In genomic region chr11:95086229-95086628, GRCm38 (mm10) we compare ENCODE assay signal across 20 mouse cellular contexts. TPM values are rescaled to one million over a fixed set of nuclear protein-coding genes. Genes with fewer than 3 reads are reported as not detected.
DNase-seq lines count a peak whose midpoint lies in the region; TF ChIP-seq lines count a peak whose summit lies in the region.
"Had no signal": no experiment of that assay in that cellular context is flagged by ENCODE, and none has a peak within 500 bp of the region (broad histone marks: within the 10 kb centered on the region; RNA-seq: fewer than 3 reads in every experiment).

No protein-coding gene starts in this region.

- no peak for TF ChIP-seq CTCF in kidney, adult 2 months (conservative IDR thresholded peaks at IDR 0.05; ENCODE audit: insufficient read depth, insufficient read length, low read depth, low read length)
- TF ChIP-seq CTCF in layer of hippocampus, adult 2 months (conservative IDR thresholded peaks at IDR 0.05), result no peak

- peak; percentile 30 for DNase-seq in adrenal gland, postnatal 10 days
- no peak for DNase-seq in adrenal gland, adult 8-10 months
- no peak for DNase-seq in kidney, adult 2 months
- DNase-seq in kidney, adult 18-20 months, result no peak
- DNase-seq in lung, postnatal 10 days, result peak; percentile 52
- no peak for DNase-seq in lung, postnatal 4 days
- DNase-seq in embryo, embryonic 9.5 days (ENCODE audit: extremely low spot score), result no peak
- DNase-seq in layer of hippocampus, adult 2 months (ENCODE audit: low spot score in 2 of 2), result no peak
- DNase-seq: cerebellum, adult 18-20 months; gastrocnemius, postnatal 10 days; right cerebral cortex, postnatal 14 days; thymus, postnatal 14 days had no signal

- no peaks in the 10 kb centered on the region for H3K27me3 ChIP-seq in kidney, adult 2 months (replicated peaks; ENCODE audit: control insufficient read depth, insufficient read depth, low read length)
- H3K27me3 ChIP-seq: forebrain, embryonic 15.5 days had no signal

- H3K4me1 ChIP-seq in kidney, adult 2 months (ENCODE audit: control insufficient read depth, insufficient read depth, low read length), result peaks cover 7% of the 10 kb centered on the region; the same call in 1 of the 2 replicates
- H3K4me1 ChIP-seq: forebrain, embryonic 15.5 days had no signal

- H3K4me3 ChIP-seq in kidney, adult 2 months (ENCODE audit: insufficient read depth, low read depth, low read length), result no peak overlapping the region
- H3K4me3 ChIP-seq in layer of hippocampus, adult 2 months, result no peak overlapping the region
- H3K4me3 ChIP-seq: forebrain, embryonic 15.5 days; limb, embryonic 12.5 days had no signal

- H3K36me3 ChIP-seq in kidney, adult 2 months (ENCODE audit: control insufficient read depth, insufficient read depth, low read length), result no peaks in the 10 kb centered on the region
- H3K36me3 ChIP-seq: forebrain, embryonic 15.5 days; G1E; limb, embryonic 12.5 days had no signal

- no peak for TF ChIP-seq POLR2A in kidney, adult 2 months (IDR thresholded peaks at IDR 0.05; ENCODE audit: low read depth, low read length)

- 52% methylated on average over 5 of the region's 5 CpGs for WGBS in kidney, adult 2 months

- H3K27ac ChIP-seq in kidney, adult 2 months (ENCODE audit: insufficient read depth, low read depth, low read length), result peak overlapping the region; percentile 57
- H3K27ac ChIP-seq in layer of hippocampus, adult 2 months, result no peak overlapping the region
- H3K27ac ChIP-seq: forebrain, embryonic 15.5 days; limb, embryonic 12.5 days had no signal

RNA-seq across cellular contexts. Expression of gene Itga3, which starts 9.6 kb away (rescaled TPM):
- total RNA-seq in adrenal gland, postnatal 10 days (2021), result 10 to 100 TPM; 22.4 to 26.2 TPM
- 10 to 100 TPM; 40.8 to 74.6 (median 49.9) TPM for total RNA-seq in adrenal gland, adult 8-10 months (2022)
- 48.2 and 55.4 TPM in 2 replicates for polyA plus RNA-seq in kidney, adult 2 months (2012; rRNA removed)
- total RNA-seq in layer of hippocampus, adult 2 months (2021), result 10 to 100 TPM; 10.3 to 16.1 TPM
- polyA plus RNA-seq: G1E had no signal

RNA-seq across cellular contexts. Expression of gene Dlx3, which starts 33.7 kb away (rescaled TPM):
- total RNA-seq in adrenal gland, postnatal 10 days (2021), result under 1 TPM in 1 of 2 experiments, not detected in 1; 0.60 TPM
- not detected for total RNA-seq in adrenal gland, adult 8-10 months (2022)
- polyA plus RNA-seq in kidney, adult 2 months (2012; rRNA removed), result 0.05 and 0.10 TPM in 2 replicates
- total RNA-seq in layer of hippocampus, adult 2 months (2021), result not detected
- total RNA-seq: left cerebral cortex, adult 18-20 months had no signal
- polyA plus RNA-seq: cortical plate, adult 2 months; forebrain, embryonic 15.5 days; G1E; liver, embryonic 16.5 days had no signal

RNA-seq across cellular contexts. Expression of gene Pdk2, which starts 45.1 kb away (rescaled TPM):
- 100 to 1,000 TPM; 144 to 199 TPM for total RNA-seq in adrenal gland, postnatal 10 days (2021)
- 10 to 100 TPM; 60.9 to 90.5 (median 76.0) TPM for total RNA-seq in adrenal gland, adult 8-10 months (2022)
- polyA plus RNA-seq in kidney, adult 2 months (2012; rRNA removed), result 430 and 469 TPM in 2 replicates
- total RNA-seq in layer of hippocampus, adult 2 months (2021), result 100 to 1,000 TPM; 133 TPM

RNA-seq across cellular contexts. Expression of gene Dlx4, which starts 59.8 kb away (rescaled TPM):
- total RNA-seq in adrenal gland, postnatal 10 days (2021), result under 1 TPM in 1 of 2 experiments, not detected in 1; 0.18 TPM
- total RNA-seq in adrenal gland, adult 8-10 months (2022), result under 1 TPM in 2 of 4 experiments, not detected in 2; 0.28 to 0.32 TPM
- polyA plus RNA-seq in kidney, adult 2 months (2012; rRNA removed), result 0.07 TPM in 1 of 2 replicates, not detected in the other
- total RNA-seq in layer of hippocampus, adult 2 months (2021), result not detected
- polyA plus RNA-seq: forebrain, embryonic 15.5 days; G1E; hindbrain, embryonic 16.5 days; midbrain, embryonic 11.5 days had no signal

Comparison
In these comparisons a context has a peak if more than half of its experiments do, and no peak if none do; other contexts are left out.
1. DNase-seq: peak in adrenal gland, postnatal 10 days (single experiment) and lung, postnatal 10 days (single experiment); none in adrenal gland, adult 8-10 months (single experiment), kidney, adult 2 months (single experiment), kidney, adult 18-20 months (single experiment), lung, postnatal 4 days (0 of 2), embryo, embryonic 9.5 days (single experiment) and layer of hippocampus, adult 2 months (0 of 2).